Mouse (Mus musculus) heart, adult 11 months (tissue): ENCODE measurements around the gene Vmn1r4.

ENCODE experiments used
- DNase-seq: peaks from one replicate; pipeline ENCODE4 v3.0.0; 2022

Gene Vmn1r4

GRCm38 (mm10) chr6:56923726-56924707 lies at the start of gene Vmn1r4, which contains the start of gene Nt5c3:
Gene Vmn1r4 (plus strand): TSS chr6:56924015.
Gene Nt5c3 (minus strand): TSS chr6:56923932.
- DNase-seq = peak; percentile 100

DNA sequence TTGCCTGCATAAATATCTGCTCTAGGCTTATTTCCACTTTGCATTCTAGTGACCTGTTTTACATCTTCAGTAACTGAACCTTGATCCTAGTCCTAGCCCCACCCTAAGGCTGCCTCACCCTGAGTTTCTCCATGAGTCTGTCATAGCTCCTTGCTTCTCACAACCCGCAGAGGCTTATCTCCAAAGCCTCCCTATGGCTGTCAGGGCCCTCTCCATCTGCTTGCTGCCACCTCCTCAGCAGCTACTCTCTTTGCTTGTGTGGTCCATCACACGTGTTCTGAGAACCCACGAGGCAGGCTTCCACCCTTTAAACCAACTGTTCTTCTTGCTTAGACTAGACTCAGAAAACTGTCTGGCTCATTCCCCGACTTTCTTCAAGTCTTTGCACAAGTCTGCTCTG lies 46.9 kb upstream of the Vmn1r4 start:
- DNase-seq = peak; percentile 36

- peak; percentile 75 for DNase-seq
Measured at GRCm38 (mm10) chr6:56877985-56878384, 45.8 kb upstream of the Vmn1r4 start.

- peak; percentile 78 for DNase-seq
Measured at GRCm38 (mm10) chr6:56879352-56879955, 44.4 kb upstream of the Vmn1r4 start.

DNA sequence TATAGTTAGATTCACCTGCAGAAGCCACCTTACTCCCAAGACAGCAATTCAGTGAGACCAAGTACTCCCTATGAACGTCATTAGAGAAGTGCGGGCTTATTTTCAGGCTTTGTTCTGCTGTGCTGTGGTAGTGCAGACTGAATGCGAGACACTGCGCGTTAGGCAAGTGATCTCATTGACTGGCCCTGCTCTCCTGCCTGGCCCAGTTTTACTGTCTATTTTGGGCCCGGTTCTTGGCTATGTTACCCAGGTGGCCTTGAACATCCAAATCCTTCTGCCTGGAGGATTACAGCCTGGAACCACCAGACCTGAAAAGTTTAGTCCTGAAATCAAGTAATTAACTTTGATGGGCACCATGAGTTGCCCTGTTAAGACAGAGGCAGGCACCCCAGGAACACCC lies 35.3 kb upstream of the Vmn1r4 start:
- peak; percentile 90 for DNase-seq

- peak; percentile 73 for DNase-seq
Measured at GRCm38 (mm10) chr6:56890762-56891161, 33.1 kb upstream of the Vmn1r4 start.

DNA sequence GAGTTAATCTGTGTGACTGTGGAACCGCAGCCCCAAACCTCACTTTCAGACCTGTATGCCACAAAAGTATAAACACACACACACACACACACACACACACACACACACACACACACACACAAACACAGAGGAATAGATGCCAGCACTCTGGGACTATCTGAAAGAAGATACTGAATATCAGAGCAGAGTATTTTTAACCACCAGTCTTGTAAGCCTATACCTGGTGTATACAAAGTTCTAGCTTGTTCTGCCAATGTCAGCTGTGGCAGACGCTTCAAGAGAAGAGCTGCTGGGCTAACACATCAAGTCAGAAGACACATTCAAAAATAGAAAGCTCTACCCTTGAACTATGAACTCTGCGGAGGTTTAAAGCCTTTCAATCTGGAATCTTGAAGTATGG lies 24.2 kb upstream of the Vmn1r4 start:
- peak; percentile 95 for DNase-seq

GRCm38 (mm10) chr6:56901336-56901735 lies 22.5 kb upstream of the Vmn1r4 start:
- DNase-seq = peak; percentile 58

DNA sequence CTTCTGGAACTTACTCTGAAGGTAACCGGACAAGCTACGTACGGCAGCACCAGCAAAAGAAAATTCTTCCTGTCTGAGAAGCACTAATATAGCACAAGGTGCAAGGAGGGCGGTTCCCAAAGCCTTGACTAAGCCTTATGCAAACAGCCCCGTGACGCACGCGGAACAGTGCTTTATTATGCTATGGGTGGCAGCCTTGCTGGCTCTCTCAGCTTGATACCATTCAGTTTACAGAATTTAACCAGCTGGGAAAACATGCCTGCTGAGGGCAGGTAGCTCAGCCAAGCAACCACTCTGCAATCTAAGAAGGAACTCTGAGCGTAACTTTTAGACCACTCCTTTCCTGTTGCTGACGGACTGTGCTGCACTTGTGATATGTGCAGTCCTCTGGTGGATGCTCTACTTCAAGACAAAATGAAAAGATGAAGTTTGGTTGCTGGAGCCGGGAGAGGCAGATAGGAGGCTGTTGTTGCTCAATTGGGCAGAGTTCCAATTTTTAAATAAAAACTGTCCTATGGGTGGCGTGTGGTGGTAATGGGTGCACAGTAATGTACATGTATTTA lies 21.9 kb upstream of the Vmn1r4 start:
- peak; percentile 97 for DNase-seq

GRCm38 (mm10) chr6:56902606-56903520 lies 21.0 kb upstream of the Vmn1r4 start:
- DNase-seq = peak; percentile 88

GRCm38 (mm10) chr6:56903831-56904230 lies 20.0 kb upstream of the Vmn1r4 start:
- peak; percentile 90 for DNase-seq

- peak; percentile 54 for DNase-seq
Measured at GRCm38 (mm10) chr6:56904330-56904729, 19.5 kb upstream of the Vmn1r4 start.

- peak; percentile 18 for DNase-seq
Measured at GRCm38 (mm10) chr6:56904982-56905381, 18.8 kb upstream of the Vmn1r4 start.

- DNase-seq = peak; percentile 8
Measured at GRCm38 (mm10) chr6:56905486-56905885, 18.3 kb upstream of the Vmn1r4 start.

DNA sequence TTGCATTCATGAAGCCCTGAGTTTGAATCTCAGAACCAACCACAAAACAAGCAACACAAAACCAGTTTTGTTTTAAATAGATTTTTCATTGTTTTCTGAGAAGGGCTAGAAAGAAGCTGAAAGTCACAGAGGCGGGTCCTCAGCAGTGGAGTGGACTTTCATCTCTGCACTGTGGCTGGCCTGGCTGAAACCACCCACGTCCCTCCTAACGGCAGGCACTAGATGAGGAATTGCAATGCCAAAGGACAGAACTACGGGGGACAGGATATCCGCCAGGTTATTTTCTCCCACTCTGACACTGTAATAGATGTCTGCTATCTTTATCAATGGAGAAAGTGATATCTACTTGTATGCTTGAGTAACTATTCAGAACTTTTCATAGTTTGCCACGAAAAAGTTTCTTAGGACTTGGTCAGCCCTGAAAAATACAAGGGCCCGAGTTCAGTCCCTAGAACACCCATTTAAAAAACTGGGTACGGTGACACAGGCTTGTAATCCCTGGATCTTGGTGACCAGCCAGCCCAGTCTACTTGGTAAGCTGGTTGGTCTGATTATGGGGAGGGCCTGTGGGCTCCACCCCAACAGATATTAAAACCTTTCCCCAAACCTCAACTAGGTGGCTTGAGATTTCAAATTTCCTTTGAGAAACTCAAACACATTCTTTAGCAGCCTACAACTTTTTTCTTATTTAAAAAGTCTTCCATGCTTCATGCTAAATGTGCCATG lies 17.5 kb upstream of the Vmn1r4 start:
- DNase-seq = peak; percentile 68

DNA sequence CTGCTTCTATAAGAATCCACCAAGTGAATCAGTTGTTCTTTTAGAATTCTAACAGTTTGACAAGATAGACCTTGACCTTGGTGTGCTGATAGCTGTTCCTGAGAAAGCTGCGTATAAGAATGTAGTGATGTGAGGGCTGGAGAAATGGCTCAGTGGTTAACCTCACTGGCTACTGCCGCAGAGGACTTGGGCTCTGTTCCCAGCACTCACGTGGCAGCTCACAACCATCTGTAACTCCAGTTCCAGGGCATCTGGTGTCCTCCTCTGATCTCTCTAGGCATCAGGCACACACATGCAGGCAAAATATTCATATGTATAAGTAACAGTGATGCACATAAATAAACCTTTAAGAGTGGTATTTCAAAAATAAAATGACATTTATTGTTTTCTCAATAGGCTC lies 15.8 kb upstream of the Vmn1r4 start:
- peak; percentile 88 for DNase-seq

DNA sequence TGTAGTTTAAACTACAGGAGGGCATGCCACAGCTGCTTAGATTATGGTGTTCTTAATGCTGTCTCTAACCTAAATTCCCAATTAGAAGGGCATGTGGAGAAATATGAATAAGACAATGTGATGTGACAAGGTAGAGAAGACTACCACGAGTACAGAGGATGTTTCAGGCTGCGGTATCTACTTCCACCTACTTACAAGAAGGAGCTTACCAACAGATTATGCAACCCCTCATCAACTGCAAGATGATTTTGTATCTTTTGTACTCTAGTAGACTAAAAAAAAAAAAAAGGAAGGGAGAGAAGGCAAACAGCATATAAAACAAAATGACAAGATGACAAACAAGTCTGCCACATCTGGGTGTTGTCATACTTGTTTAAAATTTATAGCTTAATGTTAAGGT lies 15.4 kb upstream of the Vmn1r4 start:
- DNase-seq = peak; percentile 6

GRCm38 (mm10) chr6:56908912-56909311 lies 14.9 kb upstream of the Vmn1r4 start:
- DNase-seq = peak; percentile 92

GRCm38 (mm10) chr6:56910910-56911309 lies 12.9 kb upstream of the Vmn1r4 start:
- DNase-seq = peak; percentile 14

- peak; percentile 51 for DNase-seq
Measured at GRCm38 (mm10) chr6:56913092-56913858, 10.5 kb upstream of the Vmn1r4 start.

DNA sequence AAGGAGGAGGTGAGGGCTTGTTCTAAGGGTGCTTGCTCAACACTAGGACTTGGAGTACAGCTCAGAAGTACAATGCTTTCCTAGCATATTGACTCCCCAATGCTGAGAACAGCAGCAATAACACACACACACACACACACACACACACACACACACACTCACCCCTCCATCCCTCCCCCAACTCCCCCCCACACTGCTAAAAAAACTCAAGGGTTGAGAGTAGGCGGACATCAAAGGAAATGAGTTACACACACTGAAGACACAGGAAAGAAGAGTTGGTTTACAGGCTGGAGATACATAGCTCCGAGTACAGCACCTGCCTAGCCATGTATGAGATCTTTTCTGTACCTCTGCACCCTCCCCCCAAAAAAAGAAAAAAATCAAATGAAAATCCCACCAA lies 7.5 kb upstream of the Vmn1r4 start:
- DNase-seq = no peak
